In the genomic region with DNA sequence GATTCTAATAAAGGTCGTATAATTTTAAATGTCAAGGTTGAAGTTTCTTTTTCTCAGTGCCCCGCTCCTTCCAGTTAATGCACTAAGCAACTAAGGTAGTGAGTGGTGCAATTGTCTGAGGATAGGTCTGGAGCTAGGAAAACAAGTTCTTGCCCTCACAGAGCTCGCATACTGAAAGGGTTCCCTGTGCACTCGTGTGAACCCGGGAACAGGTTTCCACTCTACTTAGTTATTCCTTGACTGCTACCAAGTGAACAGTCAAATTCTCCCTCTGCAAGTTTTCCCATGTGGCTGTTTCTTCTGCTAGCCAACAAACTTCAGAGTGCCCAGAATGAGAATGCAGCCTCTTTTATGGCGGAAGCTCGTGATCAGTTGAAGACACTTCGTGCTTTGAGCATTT, we compare ENCODE assay signal across 8 mouse cellular contexts. TPM values are rescaled to one million over a fixed set of nuclear protein-coding genes. Genes with fewer than 3 reads are reported as not detected.
A peak's percentile ranks its signal among the peaks of the same experiment; 100 is the strongest.
DNase-seq lines count a peak whose midpoint lies in the region; ATAC-seq and TF ChIP-seq lines count a peak whose summit lies in the region.

No protein-coding gene starts in this region.

- H3K36me3 ChIP-seq in heart, embryonic 15.5 days, result no peaks in the 10 kb centered on the region
- peaks cover 18% of the 10 kb centered on the region for H3K36me3 ChIP-seq in liver, embryonic 13.5 days

- H3K9ac ChIP-seq in heart, embryonic 15.5 days, result peak overlapping the region; percentile 81
- H3K9ac ChIP-seq in liver, embryonic 13.5 days, result peak overlapping the region; percentile 91

- no peak for ATAC-seq in heart, embryonic 15.5 days (replicated peaks; ENCODE audit: insufficient number of reproducible peaks, insufficient read depth, low FRiP score, low read depth)
- peak; percentile 27 for ATAC-seq in liver, embryonic 13.5 days (ENCODE audit: low read depth)

- no peaks in the 10 kb centered on the region for H3K9me3 ChIP-seq in heart, embryonic 15.5 days (replicated peaks)
- H3K9me3 ChIP-seq in liver, embryonic 13.5 days (replicated peaks), result no peaks in the 10 kb centered on the region

- DNase-seq in lung, adult 2 months, result no peak
- no peak for DNase-seq in lung, postnatal 14 days
- peak; percentile 40 for DNase-seq in embryo, embryonic 10.5 days (ENCODE audit: low spot score)
- DNase-seq in liver, embryonic 13.5 days, result no peak
- no peak for DNase-seq in layer of hippocampus, adult 11-12 months (ENCODE audit: low spot score)
- no peak for DNase-seq in gastrocnemius, postnatal 36 days

- no peaks in the 10 kb centered on the region for H3K27me3 ChIP-seq in heart, embryonic 15.5 days
- no peaks in the 10 kb centered on the region for H3K27me3 ChIP-seq in liver, embryonic 13.5 days

- peak overlapping the region; percentile 66 for H3K4me3 ChIP-seq in lung, adult 2 months (replicated peaks; ENCODE audit: extremely low read depth, low read depth, low read length)
- H3K4me3 ChIP-seq in heart, embryonic 15.5 days, result peak overlapping the region; percentile 83
- H3K4me3 ChIP-seq in liver, embryonic 13.5 days (replicated peaks), result peak overlapping the region; percentile 96
- H3K4me3 ChIP-seq in olfactory bulb, adult 2 months (ENCODE audit: insufficient read depth, low read depth, low read length), result peak overlapping the region; percentile 82

- peak overlapping the region; percentile 82 for H3K4me2 ChIP-seq in heart, embryonic 15.5 days
- H3K4me2 ChIP-seq in liver, embryonic 13.5 days, result peak overlapping the region; percentile 89

- WGBS in lung, adult 2 months, result 5% methylated on average over 8 of the region's 8 CpGs
- WGBS in heart, embryonic 15.5 days, result 3% methylated on average over 8 of the region's 8 CpGs
- 4% methylated on average over 8 of the region's 8 CpGs for WGBS in liver, embryonic 13.5 days (ENCODE audit: insufficient replicate concordance)
- 1% methylated on average over 8 of the region's 8 CpGs for WGBS in olfactory bulb, adult 2 months

- peak overlapping the region; percentile 76 for H3K27ac ChIP-seq in heart, embryonic 15.5 days
- peak overlapping the region; percentile 89 for H3K27ac ChIP-seq in liver, embryonic 13.5 days
- H3K27ac ChIP-seq in olfactory bulb, adult 2 months (ENCODE audit: insufficient read depth, low read depth, low read length), result peak overlapping the region; percentile 29; the same call in 1 of the 2 replicates

- no peak for TF ChIP-seq POLR2A in lung, adult 2 months (IDR thresholded peaks at IDR 0.05; ENCODE audit: borderline replicate concordance, extremely low read depth, low read depth, low read length)
- TF ChIP-seq POLR2A in olfactory bulb, adult 2 months (IDR thresholded peaks at IDR 0.05; ENCODE audit: insufficient read depth, low read depth, low read length), result no peak

- peaks cover 5% of the 10 kb centered on the region for H3K4me1 ChIP-seq in lung, adult 2 months (ENCODE audit: control insufficient read depth, insufficient read depth, low read length)
- peaks cover 18% of the 10 kb centered on the region for H3K4me1 ChIP-seq in heart, embryonic 15.5 days (replicated peaks)
- peaks cover 55% of the 10 kb centered on the region for H3K4me1 ChIP-seq in liver, embryonic 13.5 days (replicated peaks)
- peaks cover 13% of the 10 kb centered on the region; the same call in 1 of the 2 replicates for H3K4me1 ChIP-seq in olfactory bulb, adult 2 months (ENCODE audit: control insufficient read depth, insufficient read depth, low read length)

- no peak for TF ChIP-seq CTCF in lung, adult 2 months (IDR thresholded peaks at IDR 0.05; ENCODE audit: insufficient read depth, low read length)
- no peak for TF ChIP-seq CTCF in olfactory bulb, adult 2 months (IDR thresholded peaks at IDR 0.05; ENCODE audit: insufficient read depth, low read depth, low read length)

- intact Hi-C loops in gastrocnemius, postnatal 36 days (cut with DNase I), result loop anchor here (5.0 kb wide), 1 partner anchor 301 kb away; a partner anchor contains a TSS

RNA-seq across cellular contexts. Expression of a gene that starts 0.6 kb away (rescaled TPM):
- 5.3 and 7.0 TPM in 2 replicates for polyA plus RNA-seq in lung, adult 2 months (2012; rRNA removed)
- polyA plus RNA-seq in heart, embryonic 15.5 days (2015; fragmentation: Nextera tagmentation; extraction: Ambion mirVana), result 58.7 and 61.7 TPM in 2 replicates
- 42.1 and 52.3 TPM in 2 replicates for polyA plus RNA-seq in liver, embryonic 13.5 days (2015; fragmentation: Nextera tagmentation; extraction: Ambion mirVana)
- polyA plus RNA-seq in olfactory bulb, adult 2 months (2012; ENCODE audit: insufficient read depth, insufficient read length, low replicate concordance, missing spikeins), result not detected in 2 replicates
- total RNA-seq in gastrocnemius, postnatal 36 days (2021), result 10 to 100 TPM; 64.4 to 68.6 TPM

Comparison
In these comparisons a context has a peak if more than half of its experiments do, and no peak if none do; other contexts are left out.
1. H3K27ac ChIP-seq: peak in every context shown above with its lines; median percentile 89 in liver, embryonic 13.5 days; 76 in heart, embryonic 15.5 days; 29 in olfactory bulb, adult 2 months.